Mouse (Mus musculus) thymus, adult 18-20 months (tissue): ENCODE results near the gene Arv1.
A peak's percentile ranks its signal among the peaks of the same experiment; 100 is the strongest.

Source experiments
- DNase-seq, 2 experiments: peaks; one replicate each; pipeline ENCODE4 v3.0.0; 2022; ENCODE audit warnings: mixed read lengths in 2 of 2

Gene Arv1

GRCm38 (mm10) chr8:124732828-124733227 is 10.9 kb downstream of the Arv1 start:
- no peak for DNase-seq

- no peak for DNase-seq
Measured at GRCm38 (mm10) chr8:124735371-124735911, 13.5 kb downstream of the Arv1 start.

GRCm38 (mm10) chr8:124739268-124739667 is 17.3 kb downstream of the Arv1 start:
- DNase-seq, result no peak

- DNase-seq, result no peak
Measured at GRCm38 (mm10) chr8:124746661-124747060, 24.7 kb downstream of the Arv1 start.

DNA sequence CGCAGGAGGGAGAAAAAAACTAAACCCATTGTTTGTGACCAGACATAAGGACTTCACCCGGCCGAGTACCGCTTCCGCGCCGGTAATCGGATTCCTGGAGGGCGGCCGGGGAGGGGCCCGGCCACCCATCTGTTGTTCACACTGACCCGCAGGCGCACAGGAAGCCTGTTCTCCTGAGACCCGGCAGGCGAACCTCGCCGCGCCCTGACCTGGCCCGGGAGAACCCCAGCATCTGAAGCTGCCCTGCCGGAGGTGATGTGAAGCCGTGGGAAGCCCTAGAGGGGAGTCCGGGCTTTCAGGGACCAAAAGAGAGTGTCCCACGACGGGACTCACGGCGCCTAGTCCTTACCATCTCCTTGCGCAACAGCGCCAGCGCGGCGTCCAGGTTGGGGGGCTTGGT is 29.3 kb downstream of the Arv1 start:
- DNase-seq, result no peak

GRCm38 (mm10) chr8:124751709-124752173 is 29.8 kb downstream of the Arv1 start, which contains the start of gene Fam89a:
Gene Fam89a (minus strand): TSS chr8:124751832.
- peak; percentile 32 to 35 for DNase-seq

GRCm38 (mm10) chr8:124752325-124752862 is 30.5 kb downstream of the Arv1 start:
- DNase-seq, result no peak

GRCm38 (mm10) chr8:124754101-124754791 is 32.3 kb downstream of the Arv1 start:
- no peak for DNase-seq

- DNase-seq, result no peak
Measured at GRCm38 (mm10) chr8:124754792-124755190, 32.9 kb downstream of the Arv1 start.

DNA sequence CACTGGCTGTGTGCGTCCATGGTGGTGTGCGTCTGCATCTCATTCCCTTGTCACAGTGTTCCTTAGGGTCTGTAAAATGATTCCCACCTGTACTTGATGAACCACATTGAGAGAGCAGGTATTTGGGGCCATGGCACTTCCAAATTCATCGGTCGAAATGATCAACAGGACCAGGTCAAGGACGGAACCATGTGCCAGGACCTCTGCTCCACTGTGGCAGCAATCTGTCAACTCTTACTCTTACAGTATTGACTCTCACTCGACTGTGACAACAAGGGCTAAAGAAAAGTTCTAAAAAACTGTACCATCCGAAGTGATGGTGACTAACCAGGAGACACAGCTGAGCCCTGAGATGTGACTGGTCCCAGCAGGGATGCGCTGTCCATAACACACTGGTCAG is 33.5 kb downstream of the Arv1 start:
- DNase-seq, result no peak

- no peak for DNase-seq
Measured at GRCm38 (mm10) chr8:124756153-124756552, 34.2 kb downstream of the Arv1 start.

DNA sequence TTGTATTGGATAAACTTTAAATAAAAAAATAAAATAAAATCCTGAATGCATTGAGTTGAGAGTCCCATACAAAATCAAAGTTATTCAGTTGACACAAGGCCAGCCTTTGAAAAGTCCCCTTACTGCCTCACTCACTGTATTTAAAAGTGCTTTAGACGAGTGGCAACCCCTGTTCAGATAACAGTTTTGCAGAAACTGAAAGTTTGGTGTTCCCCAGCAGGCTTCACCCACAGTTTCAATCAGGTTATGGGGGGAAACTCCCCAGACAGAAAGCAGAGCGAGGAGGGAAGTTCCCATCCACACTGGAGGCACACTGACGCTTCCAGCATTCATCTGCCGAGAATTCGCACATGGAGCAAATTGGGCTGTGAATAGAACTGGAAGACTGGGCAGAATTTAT is 34.7 kb downstream of the Arv1 start:
- no peak for DNase-seq

DNA sequence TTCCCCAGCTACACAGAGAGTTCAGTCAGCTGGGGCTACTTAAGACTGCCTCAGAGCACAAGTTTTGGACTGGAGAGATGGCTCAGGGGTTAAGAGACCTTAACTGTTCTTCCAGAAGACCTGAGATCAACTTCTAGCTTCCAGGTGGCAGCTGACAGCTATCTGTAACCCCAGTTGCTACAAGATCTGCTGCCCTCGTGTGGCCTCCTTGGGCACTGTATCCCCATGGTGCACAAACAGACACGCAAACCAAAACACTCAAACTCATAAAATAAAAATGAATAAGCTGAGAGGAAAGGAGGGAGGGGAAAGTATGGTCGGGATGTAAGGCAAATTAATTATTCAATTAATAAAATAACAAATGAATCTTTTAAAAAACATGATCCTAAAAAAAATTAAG is 36.6 kb downstream of the Arv1 start:
- no peak for DNase-seq

DNA sequence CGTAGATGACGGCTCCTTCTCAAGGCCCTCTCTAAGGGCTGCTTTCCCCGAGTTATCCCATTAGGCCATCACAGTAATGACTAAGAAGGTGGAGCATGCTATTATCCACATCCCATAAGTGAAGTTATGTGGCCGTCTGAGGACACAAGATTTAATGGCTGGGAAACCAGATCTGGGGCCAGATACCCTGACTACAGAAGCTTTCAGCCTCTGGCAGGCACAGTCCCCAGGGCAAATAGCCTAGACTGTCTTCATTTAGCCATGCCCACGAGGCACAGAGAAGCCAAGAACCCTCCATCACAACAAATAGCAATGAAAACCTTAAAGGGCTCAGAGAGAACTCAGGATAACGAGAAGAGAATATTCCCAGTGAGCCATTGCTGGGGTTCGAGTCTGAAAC is 41.1 kb downstream of the Arv1 start:
- DNase-seq, result no peak

- no peak for DNase-seq
Measured at GRCm38 (mm10) chr8:124772389-124772788, 50.5 kb downstream of the Arv1 start.

DNA sequence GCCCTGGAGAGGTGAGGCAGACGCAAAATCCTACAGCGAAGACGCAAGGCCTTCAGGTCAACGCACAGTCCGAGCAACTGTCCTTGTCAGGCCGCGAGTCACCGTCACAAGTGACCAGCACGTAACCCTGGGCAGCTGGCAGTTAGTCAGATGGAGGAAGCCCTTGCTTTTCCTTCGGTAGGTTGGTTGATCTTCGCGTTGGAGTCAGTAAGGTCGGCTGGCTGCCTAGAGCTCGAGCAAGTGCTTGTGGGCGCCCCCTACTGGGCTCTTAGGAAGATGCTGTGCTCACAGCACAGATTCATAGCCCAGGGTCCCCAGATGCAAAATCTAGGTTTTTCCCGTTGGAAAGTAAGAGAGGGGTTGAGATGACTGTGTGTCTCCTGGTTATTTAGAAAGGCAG is 53.8 kb downstream of the Arv1 start:
- DNase-seq, result no peak

GRCm38 (mm10) chr8:124780236-124780635 is 58.3 kb downstream of the Arv1 start:
- no peak for DNase-seq

DNA sequence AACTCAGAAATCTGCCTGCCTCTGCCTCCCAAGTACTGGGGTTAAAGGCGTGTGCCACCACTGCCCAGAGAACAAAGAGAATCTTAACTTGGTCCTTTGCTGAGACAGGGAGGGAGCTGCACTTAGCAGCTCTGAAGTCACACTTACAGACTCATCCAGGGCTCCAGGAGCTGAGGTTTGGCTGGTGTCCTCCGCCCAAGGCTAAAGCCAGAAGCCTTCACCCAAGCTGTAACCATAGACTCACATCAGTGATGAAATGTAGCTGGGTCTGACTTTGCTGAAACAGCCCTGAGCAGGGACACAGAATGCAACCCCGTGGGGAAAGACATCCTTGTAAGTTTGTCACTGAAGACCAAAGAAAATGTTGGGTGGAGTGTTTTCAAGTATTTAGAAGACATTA is 60.5 kb downstream of the Arv1 start:
- DNase-seq, result no peak

- DNase-seq, result no peak
Measured at GRCm38 (mm10) chr8:124783228-124783627, 61.3 kb downstream of the Arv1 start.
